Mouse (Mus musculus): Measurements from ENCODE around the gene Slc23a2.

Slc23a2 gene

DNA sequence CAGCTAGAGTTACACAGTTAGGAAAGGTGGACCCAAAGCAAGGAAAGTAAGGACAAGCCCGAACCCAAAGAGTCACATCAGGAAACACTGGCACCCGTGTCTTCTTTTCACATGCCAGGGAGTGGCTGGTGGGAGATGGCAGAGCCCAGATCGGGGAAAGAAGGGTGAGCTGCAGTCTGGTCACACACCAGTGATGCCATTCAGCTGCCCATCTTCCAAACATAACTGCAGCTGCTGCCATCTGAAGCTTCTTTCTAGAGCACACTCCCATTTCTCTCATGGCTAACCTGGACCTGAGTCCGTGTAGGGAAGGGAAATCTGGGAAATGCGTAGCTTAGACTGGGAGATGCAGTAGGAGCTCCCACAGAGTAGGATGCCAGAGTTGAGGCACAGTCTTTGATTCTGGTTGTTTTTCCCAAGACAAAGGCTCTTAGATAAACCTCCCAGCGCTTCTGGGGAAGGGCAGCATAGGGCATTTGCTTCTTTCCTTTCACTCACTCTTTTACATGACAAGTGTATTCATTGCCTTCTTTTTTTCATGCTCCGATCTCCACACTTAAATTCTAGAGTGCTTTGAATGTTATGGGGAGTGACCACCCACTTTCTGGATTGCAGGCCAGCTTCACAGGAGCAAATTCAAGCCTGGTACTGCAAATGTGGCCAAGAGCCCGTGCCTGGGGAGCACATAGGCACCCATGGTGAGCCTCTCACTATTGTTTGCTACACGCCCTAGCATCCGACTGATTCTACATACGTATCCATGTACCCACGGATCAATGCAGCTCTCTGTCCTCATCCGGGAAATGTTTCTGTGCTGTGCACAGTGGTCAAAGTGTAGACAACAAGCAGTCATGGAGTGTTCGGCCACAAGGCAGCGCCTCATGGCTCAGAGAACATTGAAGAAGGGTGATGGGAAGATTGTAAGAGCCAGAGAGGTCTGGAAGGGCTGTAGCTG lies 100.3 kb downstream of the Slc23a2 start:
- DNase-seq = no peak

DNA sequence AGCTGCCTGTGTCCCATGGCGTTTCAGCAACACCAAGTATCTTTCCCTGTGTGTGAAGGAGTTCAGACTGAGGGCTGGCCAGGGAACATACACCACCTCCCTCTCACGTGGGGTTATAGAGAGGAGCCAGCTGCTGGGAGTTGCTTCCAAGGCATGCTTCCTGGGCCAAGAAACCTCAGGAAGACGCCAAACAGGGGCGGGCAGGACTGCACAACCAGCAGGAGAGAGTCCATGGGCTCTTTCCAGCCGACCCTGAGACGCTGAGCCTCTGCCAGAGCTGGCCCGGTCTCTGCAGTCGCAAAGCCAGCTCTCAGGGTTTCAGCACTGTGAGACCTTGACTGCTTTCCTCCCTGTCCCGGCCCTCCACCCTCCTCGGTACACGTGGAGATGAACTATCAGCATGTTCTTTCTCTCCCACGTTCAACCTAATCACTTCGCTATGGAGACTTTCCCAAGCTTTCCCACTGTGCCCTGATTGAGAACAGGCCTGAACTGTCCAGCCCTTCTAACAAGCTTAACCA lies 101.7 kb downstream of the Slc23a2 start:
- peak; percentile 55 for DNase-seq

DNA sequence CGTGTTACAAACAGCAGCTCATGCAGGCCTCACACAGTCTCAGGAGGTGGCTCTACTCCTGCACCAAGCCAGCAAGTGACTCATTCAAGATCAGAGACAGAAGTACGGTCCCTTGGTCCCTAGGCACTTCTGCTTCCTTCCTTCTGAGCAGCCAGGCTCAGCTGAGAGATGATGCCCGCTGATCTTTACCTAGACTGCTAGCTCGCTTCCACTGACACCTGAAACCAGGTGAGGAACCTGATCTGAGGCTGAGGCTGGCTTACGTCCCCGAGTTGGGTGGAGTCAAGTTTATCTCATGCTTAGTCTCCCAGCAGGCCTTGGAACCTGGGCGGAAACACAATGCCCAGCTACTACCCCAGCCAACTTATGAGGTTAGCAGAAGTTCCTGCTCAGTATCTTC lies 105.0 kb downstream of the Slc23a2 start:
- no peak for DNase-seq

DNA sequence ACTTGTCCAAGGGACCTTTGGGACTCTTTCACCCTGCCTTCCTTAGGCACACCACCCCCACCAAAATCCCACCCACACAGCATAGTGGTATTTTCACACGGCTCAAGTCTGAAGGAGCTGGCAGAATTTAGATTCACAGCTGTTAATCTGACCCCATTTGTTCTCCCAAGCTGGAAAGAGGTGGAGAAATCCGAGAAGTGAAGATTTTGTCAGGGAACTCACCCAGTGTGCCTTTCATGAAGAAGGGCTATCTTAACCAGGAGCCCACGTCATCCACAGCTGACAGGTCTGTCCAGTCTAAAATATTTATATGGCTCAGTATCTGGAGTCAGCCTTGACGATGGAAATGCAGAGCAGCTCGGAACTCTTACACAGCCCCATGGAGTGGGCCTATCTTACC lies 108.6 kb downstream of the Slc23a2 start:
- DNase-seq = no peak

DNA sequence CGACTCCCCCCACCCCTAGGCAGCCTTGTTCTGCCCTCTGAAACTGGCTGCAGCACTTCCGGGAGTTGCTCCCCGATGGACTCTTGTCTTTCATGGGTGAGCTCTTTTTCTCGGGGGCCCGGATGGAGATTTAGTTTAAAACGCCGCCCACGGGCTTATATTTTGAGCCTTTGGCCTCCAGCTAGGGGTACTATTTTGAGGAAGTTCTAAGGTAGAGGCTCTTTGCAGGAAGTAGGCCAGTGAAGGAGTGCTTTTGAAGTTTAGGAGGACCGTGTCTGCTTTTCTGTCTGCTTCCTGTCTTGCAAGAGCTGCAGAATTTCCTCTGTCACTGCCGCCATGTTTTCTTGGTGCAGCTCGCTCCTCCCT lies 109.5 kb downstream of the Slc23a2 start:
- DNase-seq = no peak

DNA sequence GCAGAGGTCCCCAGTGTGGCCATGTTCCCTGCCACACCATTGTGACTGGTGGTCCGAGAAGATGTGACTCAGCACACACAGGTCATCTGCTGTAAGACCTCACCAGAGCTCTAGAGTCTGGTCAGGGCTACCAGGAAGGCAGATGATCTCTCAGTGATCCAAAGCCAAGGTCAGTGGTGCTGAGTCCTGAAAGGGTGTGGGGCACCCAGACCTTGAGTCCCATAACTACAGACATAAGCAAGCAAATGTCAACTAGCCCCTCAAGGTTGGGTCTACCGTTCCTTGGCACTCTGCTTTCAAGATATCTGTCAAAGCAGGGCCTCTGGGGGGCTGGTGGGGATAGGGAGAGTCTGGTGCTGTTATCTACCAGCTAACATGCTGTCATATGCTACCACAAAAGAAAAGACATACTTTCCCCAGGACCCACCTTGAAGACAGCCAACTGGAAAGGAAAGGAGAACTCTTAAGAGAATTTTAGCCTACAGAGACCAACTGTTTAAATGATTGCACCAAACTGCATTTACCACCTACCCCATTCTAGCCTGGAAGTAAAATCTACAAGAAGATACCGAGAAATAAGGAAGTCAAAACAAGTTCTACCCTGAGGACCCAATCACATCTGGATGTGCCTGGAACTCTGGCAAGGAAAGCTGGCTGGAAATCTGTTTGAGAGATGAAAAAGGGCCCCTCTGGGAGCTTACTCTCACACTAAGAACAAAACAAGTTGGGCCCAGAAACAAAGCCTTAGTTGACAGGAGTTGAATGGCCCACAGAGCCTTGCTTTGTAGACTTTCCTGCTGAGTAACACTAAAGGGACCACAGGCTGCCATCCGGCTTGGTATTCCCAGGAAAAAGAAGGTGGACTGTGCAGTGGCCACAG lies 110.1 kb downstream of the Slc23a2 start:
- DNase-seq = no peak

DNA sequence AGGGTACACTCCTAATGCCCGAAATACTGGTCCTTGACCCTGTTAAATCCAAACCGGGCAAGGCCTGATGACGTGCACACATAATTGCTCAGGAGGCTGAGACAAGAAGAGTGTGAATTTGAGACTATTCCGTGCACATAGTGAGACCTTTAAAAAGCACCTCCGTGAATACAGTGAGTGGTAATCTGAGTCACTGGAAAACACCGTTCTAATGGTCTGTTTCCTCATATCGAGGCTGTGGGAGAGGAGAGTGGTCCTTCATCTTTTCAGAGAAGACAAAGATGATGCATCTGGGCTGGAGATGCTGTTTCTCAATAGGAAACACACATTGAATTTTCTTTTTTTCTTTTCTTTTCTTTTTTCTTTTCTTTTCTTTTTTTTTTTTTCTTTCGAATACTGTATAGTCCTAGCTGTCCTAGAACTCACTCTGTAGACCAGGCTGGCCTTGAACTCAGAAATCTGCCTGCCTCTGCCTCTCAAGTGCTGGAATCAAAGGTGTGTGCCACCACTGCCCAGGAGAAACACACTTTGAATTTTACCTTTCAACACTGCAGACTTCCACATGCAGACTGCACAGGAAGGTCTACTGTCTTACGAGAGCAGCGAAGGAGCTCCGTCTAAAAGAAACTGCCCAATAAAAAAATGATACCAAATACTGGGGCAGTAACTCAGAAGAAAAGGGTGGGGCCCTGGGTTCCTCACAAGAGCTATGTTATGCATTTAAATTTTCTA lies 113.4 kb downstream of the Slc23a2 start:
- DNase-seq = no peak

DNA sequence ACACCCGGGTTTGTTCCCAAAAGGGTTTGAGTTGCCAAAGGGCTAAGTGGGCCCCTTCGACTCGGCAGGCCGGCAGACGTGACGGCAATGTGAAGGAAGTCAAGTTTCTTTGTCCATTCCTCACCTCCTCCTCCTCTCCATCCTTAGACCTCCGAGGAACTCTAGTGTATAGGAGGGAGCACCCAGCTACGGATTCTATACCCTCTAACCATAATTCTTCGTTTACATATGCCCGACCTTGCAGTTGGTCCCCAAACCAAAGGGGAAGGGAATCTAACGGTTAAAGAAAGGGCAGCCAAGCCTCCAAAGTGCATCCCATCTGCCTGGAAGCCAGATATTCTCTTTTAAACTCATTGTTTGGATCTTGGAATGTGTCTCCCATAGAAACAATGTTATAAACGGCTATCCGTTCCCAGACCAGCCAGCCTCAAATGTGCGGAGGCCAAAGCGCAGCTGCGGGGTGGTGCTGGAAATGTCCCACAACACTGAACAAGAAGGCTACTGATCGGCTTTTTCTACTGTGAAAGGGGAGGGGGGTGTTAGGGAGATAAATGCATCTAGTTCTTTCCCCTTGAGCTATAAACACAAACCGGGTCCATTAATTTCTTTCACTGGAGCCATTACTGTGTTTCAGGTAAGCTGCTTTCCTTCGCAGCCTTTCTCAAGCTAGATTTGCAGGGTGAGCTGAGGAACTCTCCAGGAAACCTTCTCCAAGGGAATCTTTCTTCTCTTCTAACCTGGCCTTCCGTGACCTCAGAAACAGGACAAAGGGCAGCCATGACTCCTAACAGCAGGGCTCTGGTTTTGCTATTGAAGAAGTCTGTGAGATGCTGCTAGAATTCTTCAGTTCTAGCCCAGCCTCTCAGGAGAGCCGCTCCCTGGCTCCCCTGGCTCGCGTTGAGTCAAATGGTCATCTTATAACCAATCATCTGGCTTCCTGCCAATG lies 114.2 kb downstream of the Slc23a2 start:
- DNase-seq = no peak

DNA sequence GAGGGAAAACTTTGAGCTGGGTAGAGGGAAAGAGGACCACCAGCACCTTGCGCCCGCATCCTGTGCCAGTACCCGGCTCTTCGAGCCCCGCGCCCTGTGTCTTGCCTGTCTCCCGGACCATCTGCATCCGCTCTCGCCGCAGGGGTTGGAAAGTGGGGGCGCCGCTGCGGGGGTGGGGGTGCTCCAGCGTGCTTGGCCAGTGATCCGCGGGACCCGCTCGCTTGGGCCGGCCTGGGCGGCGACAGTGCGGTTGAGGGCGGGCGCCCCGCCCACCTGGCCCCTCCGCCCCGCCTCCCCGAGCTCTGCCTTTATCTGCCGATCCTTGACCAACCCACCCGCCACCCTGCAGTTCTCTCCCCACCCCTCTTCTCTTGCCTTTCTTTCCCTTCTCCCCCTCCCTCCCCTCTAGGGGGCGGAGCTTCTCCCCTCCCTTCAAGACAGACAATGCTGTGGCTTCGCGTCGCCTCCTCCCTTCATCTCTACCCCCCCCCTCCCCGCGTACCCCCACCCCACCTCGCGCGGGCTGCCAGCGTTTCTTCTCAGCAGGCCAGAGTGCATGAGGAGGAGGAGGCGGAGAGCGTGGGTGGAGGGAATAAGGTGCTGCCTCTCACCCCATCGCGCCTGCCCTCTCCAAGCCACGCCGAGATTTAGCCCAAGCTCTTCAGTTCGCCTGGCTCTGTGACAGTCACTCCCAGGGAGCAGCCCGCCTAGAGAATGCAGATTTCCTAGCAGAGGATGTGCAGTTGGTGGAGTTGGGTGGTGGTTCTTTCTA lies 115.1 kb downstream of the Slc23a2 start, which contains the start of gene Rassf2:
Gene Rassf2, minus strand, starts transcription at position 613 of the 772 bp plus-strand sequence.
- peak; percentile 57 for DNase-seq

DNA sequence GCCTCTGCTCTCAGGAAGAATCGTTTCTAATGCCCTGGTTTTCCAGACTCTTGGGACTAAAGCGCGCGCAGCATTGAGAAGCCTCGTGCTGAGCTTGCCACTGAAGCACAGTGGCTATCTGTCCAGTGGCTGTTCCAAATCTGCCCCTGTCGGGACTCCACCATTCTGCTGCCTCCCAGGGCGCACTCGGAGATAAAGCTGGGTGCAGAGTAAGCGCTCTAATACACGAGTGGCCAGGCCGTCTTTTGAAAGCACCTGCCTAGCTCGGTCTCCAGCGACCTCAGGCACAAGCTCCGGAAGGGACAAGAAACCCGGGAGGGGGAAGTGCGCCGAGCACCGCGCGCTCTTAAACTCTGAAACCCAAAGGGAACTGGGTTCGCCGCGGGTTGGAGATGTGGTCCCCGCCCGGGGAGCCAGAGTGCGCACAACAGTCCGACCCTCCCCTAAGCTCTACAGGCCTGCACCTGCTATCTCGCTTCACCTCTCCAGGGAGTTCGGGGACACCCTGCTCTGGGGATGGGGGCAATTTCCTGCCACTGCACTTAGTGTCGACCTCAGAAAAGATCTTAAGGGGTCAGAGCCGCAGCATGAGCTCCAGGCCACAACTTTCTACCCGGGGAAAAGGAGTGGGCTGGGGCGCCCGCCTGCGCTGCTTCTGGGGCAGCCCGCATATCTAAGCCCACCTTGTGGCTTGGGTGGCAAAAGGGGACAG lies 115.9 kb downstream of the Slc23a2 start:
- DNase-seq = peak; percentile 40

DNA sequence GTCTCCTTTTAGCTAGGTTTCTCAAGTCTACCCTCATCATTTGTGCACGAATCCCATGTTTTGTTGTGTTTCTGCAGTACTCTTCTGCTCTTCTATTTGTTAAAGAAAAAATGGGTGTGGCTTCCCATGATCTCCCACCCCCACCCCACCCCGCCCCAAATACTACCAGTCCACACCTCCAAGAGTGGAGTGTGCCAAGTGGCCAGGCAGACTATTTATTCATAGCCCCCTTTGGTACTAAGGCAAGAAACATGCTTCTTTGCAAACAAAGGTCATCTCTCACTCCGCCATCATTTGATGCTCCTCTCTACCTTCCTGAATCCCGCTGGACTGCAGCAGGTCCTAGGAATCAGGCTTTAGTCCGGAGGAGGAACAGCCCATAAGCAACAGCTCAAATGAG lies 116.8 kb downstream of the Slc23a2 start:
- no peak for DNase-seq

DNA sequence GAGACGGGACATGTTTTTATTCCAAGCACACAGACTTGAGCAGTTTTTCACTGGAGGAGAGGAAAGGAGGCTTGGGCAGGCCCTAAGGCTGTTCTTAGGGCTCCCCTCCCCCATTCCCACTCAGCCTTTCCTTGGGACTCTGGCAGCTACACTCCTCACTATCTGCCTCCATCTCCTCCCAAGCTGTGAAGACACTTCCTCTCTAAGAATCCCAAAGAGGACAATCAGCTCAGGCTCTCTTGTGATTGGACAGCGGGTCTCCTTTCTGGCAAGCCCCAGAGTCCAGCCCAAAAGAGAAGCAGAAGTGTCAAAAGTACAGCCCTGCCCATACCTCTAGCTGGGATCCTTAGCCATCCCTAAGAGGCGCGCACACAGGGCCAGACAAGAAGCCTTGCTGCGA lies 117.5 kb downstream of the Slc23a2 start:
- DNase-seq = no peak

DNA sequence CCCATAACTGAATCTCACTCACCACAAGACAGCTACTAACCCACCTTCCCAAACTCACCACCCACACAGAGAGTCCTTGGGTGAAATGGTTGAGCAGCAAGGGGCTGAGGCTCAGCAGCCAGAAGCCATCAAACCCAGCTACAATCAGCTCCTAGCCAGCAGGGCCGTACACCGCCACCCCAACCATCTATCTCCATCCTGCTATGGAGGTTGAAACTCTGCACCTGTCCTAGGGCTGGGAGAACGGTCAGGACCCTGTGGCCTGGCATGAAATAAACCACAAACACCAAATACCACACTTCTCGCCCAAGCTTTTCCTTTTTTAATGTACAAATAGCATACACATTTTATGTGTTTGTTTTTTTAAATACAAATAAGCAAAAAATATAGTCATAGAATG lies 120.9 kb downstream of the Slc23a2 start:
- no peak for DNase-seq

DNA sequence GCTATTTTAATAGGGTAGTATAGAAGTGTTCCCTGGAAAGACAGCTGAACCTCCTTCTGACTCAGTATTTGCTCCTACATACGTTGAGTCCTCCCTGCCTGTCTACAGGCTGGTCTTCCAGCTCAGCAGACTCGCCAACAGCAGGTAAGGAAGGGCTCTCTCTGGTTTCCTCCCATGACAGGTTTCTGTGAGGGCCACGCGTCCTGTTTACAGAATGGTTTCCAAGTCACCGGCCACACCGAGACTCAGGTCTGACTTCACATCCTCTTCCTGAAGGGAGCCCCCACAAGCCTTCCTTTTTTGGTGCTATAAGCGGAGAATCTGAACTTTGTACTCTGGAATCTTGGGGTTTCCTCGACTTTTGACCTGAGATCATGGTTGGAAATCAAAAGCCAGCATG lies 122.3 kb downstream of the Slc23a2 start:
- no peak for DNase-seq

DNA sequence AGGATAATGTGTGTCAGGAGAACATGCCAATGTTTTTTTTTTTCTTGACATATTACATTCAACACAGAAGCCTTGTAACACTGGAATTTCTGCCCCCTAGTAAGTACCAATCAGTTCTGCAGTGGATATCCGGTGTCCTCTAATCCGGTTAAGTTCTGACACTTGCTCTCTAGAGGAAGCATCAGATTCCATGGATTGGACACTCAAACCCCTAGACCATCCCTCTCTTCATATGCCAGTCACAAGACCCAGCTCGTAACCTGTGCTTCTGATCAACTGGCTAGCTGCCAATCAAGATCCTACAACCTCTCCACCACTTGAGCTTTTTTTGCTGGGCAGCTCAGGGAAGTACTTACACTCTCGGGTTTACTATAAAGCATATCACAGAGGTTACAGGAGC lies 123.3 kb downstream of the Slc23a2 start:
- DNase-seq = no peak

DNA sequence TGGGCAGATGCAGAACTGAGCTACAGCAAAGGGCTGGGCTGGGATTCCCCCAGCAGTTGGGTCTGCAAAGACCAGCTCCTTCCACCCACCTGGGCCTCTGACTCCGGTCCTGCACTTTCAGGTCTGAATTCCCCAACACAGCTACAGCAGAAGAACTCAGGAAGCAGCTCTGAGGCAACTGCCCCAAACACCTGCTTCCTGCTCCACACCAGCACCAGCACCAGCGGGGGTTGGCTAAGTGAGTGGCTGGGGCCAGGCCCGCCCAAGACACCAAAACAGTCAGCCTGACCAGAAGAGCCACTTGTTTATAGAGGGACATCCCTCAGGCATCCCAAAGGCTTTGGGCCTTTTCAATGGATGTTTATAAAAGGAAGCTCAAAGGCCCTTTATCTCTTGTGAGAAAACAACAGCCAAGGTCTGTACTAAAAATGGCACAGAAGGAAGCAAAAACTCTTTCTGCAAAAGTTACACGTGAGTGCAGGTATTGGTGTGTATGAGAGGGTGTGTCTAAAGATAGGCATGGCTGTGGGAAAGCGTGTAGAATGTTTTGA lies 123.8 kb downstream of the Slc23a2 start:
- DNase-seq = no peak

DNA sequence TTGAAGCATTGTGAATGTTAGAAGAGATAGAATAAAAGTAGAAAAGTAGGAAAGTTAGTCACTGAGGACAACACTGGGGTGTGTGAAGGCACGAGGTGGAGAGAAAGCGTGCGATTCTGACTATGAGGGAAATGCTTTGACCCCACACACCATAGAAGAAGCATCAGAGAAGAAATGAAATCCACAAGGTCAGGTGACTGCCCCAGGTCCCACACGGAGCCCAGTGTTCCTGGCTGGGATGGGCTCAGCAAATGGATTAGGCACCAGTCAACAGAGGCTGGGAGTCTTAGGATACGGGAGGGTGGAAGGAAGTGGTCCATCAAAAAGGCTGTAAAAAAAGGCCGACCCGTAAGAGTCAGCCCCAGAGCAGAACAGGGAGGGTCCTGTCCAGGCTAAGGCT lies 124.5 kb downstream of the Slc23a2 start:
- no peak for DNase-seq

DNA sequence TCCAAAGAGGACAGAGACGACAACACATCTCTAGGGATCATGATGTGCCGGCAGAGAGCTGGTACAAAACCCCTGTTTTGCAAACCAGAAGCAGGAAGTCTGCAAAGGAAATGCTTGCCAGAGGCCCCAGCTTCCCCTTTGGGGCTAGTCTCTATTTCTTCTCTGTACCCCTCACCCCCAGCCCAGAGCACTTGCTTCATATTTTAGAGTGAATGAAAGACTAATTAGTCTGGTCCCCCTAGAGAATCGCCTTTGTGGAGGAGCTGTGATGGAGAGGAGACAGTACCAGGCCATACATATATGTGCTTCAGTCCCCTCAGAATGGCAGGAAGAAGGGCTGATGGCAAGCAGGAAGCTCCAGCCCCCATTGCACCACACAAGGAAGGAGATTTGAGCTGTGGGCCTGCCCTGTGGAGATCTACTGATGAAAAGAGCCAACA lies 125.5 kb downstream of the Slc23a2 start:
- no peak for DNase-seq

DNA sequence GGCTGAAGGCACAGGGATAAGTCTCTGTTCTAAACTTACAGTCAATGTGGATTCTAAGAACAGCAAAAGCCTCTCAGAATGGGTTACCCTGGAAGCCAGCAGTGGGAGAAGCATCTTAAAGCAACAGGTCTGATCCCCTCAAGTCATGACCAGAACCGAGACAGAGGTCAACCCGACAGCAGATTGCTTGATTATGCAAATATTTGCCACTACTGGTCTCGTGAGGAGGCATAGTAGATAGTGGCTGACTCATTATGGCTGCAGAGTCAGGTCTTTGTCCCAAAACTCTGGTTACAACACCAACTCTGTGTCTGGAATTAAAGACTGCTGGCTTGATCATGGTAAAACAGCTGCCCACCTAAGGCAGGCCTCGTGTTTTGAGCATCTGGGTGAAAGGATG lies 126.8 kb downstream of the Slc23a2 start:
- no peak for DNase-seq

DNA sequence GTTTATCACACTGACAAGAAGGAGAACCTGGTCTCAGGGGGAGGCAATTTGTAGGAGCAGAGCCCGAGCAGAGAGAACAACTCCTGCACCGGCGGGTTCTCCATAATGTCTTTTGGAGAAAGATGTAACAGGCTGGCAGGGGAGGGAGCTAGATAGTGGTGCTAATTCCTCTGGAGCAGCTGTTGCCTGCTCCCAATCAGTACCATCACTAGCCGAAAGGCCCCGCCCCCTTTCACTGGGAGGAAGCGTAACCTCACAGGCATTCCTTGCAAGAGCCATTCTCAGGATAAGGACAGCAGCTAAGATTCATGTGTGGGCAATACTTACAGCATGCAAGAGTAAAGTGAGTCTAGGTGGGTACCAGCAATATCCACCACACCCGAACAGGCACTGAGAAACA lies 127.3 kb downstream of the Slc23a2 start:
- DNase-seq = no peak
